Mouse (Mus musculus) heart, postnatal 0 days (tissue): ENCODE results near the gene Taf5l.

ENCODE experiments used
- CTCF ChIP-seq: IDR thresholded peaks from 2 replicates; pipeline ENCODE4 v1.5.1; 2016; ENCODE audit warnings: antibody characterized with exemption, control low read depth, low read depth
- EP300 ChIP-seq: IDR thresholded peaks from 2 replicates; pipeline ENCODE4 v1.6.1; 2016; ENCODE audit warnings: antibody characterized with exemption, low read depth

GRCm38 (mm10) chr8:124011989-124012586, 9.1 kb downstream of the Taf5l start:
- TF ChIP-seq CTCF (no peak), EP300 (no peak)
